Mouse (Mus musculus): ENCODE measurements around the gene Acp5. TPM values are rescaled to one million over a fixed set of nuclear protein-coding genes. Genes with fewer than 3 reads are reported as not detected.
A peak's percentile ranks its signal among the peaks of the same experiment; 100 is the strongest.

Gene Acp5
- polyA plus RNA-seq, 1 experiment from 2014 or later, result 17.8 TPM

DNA sequence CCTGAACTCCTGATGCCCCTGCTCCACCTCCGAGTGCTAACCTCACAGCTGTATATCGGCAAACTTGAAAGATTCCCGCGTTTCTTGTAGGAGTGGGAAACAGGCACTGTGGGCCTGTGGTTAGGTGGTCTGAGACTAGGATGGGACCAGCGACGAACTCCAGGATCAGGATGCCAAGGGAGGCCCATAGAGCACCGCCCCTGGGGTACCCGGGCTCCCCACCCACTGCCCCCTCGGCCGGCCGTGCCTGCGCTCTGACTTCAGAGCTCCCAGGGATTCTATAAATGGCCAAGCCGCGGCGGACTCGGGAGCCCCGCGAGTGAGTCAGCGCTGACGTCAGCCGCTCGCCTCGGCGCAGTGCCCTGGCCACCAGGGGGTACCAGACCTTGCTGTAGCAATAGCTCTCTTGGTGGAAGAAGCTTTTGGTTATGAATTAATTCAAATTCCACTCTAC is 39.6 kb downstream of the Acp5 start:
- DNase-seq (ENCODE audit: low spot score) (peak; percentile 88), ATAC-seq (replicated peaks; ENCODE audit: low FRiP score) (peak; percentile 70)
- 3% methylated on average over 24 of the region's 24 CpGs for WGBS
- Histone ChIP-seq H3K4me2 (ENCODE audit: low read depth, low read length, severe bottlenecking) (peak overlapping the region; percentile 83), H3K27me3 (ENCODE audit: control insufficient read depth, insufficient read depth, low read length) (peaks cover 18% of the 10 kb centered on the region), H3K9ac (ENCODE audit: low read length) (peak overlapping the region; percentile 71), H3K9me3 (ENCODE audit: control insufficient read depth, low read length) (no peaks in the 10 kb centered on the region), H3K27ac (ENCODE audit: low read depth, low read length) (no peak overlapping the region), H3K36me3 (ENCODE audit: control insufficient read depth, insufficient read depth, low read length) (no peaks in the 10 kb centered on the region), H3K4me3 (ENCODE audit: low read depth, low read length) (peak overlapping the region; percentile 25), H3K4me1 (replicated peaks; ENCODE audit: control insufficient read depth, insufficient read depth, low read length) (0 out of 2 replicates have a peak, but pooled peaks cover 2% of the 10 kb centered on the region)

DNA sequence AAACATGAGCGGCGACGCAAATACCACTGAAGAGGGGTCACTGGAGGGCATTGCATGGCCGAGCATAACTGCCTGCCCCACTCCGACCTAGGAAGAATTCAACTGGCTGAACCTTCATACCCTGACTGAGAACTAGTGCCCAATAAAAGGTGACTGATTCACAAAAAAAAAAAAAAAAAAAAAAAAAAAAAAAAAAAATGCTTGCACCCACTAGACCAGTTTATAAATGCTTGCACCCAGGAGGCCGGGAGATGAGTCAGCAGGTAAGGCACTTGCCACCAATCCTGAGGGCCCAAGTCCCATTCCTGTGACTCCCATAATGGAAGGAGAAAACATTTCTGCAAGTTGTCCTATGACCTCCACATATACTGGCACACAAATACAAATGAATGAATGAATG is 42.8 kb downstream of the Acp5 start:
- no peak overlapping the region for H3K4me3 ChIP-seq (ENCODE audit: low read depth, low read length)
- no peaks in the 10 kb centered on the region for H3K27me3 ChIP-seq (ENCODE audit: control insufficient read depth, insufficient read depth, low read length)
- ATAC-seq (replicated peaks; ENCODE audit: low FRiP score) (no peak), DNase-seq (ENCODE audit: low spot score) (no peak)
- H3K27ac ChIP-seq (ENCODE audit: low read depth, low read length), result no peak overlapping the region
- H3K4me2 ChIP-seq (ENCODE audit: low read depth, low read length, severe bottlenecking), result no peak overlapping the region
- 91% methylated on average over 6 of the region's 6 CpGs for WGBS
- no peaks in the 10 kb centered on the region for H3K36me3 ChIP-seq (ENCODE audit: control insufficient read depth, insufficient read depth, low read length)
- H3K4me1 ChIP-seq (replicated peaks; ENCODE audit: control insufficient read depth, insufficient read depth, low read length), result 0 out of 2 replicates have a peak, but pooled peaks cover 2% of the 10 kb centered on the region
- H3K9me3 ChIP-seq (ENCODE audit: control insufficient read depth, low read length), result no peaks in the 10 kb centered on the region
- H3K9ac ChIP-seq (ENCODE audit: low read length), result no peak overlapping the region

DNA sequence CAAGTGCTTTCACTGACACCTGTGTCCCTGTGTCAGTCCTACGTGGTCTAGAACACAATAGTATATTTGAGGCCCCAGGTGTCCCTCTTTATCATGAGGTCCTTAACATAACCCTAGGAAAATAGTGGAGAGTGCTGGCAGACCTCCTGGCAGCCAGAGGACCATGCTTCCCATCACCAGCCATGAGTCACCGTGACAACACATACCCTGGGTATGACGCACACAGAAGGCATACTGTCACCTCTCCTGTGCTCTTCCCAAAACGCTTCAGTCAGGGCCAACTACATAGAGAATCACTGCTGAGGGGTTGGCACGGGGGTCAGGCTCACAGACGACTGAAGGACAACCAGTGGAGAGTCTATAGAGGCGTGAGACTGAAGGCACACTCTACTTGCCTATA is 45.5 kb downstream of the Acp5 start:
- Histone ChIP-seq H3K27me3 (ENCODE audit: control insufficient read depth, insufficient read depth, low read length) (no peaks in the 10 kb centered on the region), H3K9ac (ENCODE audit: low read length) (no peak overlapping the region), H3K9me3 (ENCODE audit: control insufficient read depth, low read length) (no peaks in the 10 kb centered on the region), H3K36me3 (ENCODE audit: control insufficient read depth, insufficient read depth, low read length) (no peaks in the 10 kb centered on the region), H3K4me3 (ENCODE audit: low read depth, low read length) (no peak overlapping the region), H3K4me2 (ENCODE audit: low read depth, low read length, severe bottlenecking) (no peak overlapping the region), H3K27ac (ENCODE audit: low read depth, low read length) (no peak overlapping the region), H3K4me1 (replicated peaks; ENCODE audit: control insufficient read depth, insufficient read depth, low read length) (no peaks in the 10 kb centered on the region)
- WGBS, result 93% methylated on average over 7 of the region's 7 CpGs
- ATAC-seq (replicated peaks; ENCODE audit: low FRiP score) (no peak), DNase-seq (ENCODE audit: low spot score) (no peak)

DNA sequence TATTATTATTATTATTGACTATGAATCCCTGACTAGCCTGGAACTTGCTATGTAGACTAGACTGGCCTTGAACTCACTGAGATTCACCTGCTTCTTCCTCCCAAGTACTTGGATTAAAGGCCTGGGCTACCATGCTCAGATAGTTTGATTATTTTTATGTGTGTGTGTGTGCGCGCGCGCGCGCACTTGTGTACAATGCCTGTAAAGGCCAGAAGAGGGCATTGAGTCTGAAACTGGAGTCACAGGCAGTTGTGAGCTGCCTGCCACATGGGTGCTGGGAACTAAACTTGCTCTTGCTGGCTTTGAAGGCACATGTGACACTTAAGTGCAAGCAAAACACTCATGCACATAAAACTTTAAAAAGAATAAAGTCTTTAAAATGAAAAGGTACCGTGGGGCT is 46.2 kb downstream of the Acp5 start:
- no peak overlapping the region for H3K4me2 ChIP-seq (ENCODE audit: low read depth, low read length, severe bottlenecking)
- DNase-seq (ENCODE audit: low spot score) (no peak), ATAC-seq (replicated peaks; ENCODE audit: low FRiP score) (no peak)
- 97% methylated on average over 7 of the region's 7 CpGs for WGBS
- no peaks in the 10 kb centered on the region; the same call in 1 of the 2 replicates for H3K4me1 ChIP-seq (replicated peaks; ENCODE audit: control insufficient read depth, insufficient read depth, low read length)
- H3K9me3 ChIP-seq (ENCODE audit: control insufficient read depth, low read length), result no peaks in the 10 kb centered on the region
- no peak overlapping the region for H3K27ac ChIP-seq (ENCODE audit: low read depth, low read length)
- H3K4me3 ChIP-seq (ENCODE audit: low read depth, low read length), result no peak overlapping the region
- H3K36me3 ChIP-seq (ENCODE audit: control insufficient read depth, insufficient read depth, low read length), result no peaks in the 10 kb centered on the region
- H3K27me3 ChIP-seq (ENCODE audit: control insufficient read depth, insufficient read depth, low read length), result no peaks in the 10 kb centered on the region
- no peak overlapping the region for H3K9ac ChIP-seq (ENCODE audit: low read length)

DNA sequence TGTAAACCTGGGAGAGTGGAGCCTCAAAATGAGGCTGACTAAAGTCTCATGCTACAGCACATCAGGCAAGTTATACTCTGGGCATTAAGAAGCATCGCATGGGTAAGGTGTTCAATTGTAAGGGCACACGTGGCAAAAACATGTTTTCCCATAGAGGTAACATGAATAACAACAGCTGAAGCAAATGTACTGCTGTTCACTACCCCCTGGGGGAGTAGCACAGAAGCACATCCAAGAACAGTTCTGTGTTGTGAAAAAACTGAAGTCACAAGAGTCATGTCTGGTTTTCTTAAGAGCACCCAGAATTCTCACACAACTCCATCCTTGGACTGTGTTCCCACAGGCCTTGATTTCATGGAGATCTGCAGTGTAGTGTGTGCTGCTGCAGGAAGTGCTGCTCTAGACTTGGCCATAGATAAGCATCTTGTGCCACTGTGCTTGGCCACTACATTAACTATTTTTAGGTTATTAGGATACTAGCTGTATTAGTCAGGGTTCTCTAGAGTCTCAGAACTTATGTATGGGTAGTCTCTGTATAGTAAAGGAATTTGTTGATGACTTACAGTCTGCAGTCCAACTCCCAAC is 48.4 kb downstream of the Acp5 start:
- no peaks in the 10 kb centered on the region for H3K36me3 ChIP-seq (ENCODE audit: control insufficient read depth, insufficient read depth, low read length)
- H3K9ac ChIP-seq (ENCODE audit: low read length), result no peak overlapping the region
- H3K4me2 ChIP-seq (ENCODE audit: low read depth, low read length, severe bottlenecking), result no peak overlapping the region
- no peak overlapping the region for H3K4me3 ChIP-seq (ENCODE audit: low read depth, low read length)
- no peaks in the 10 kb centered on the region for H3K9me3 ChIP-seq (ENCODE audit: control insufficient read depth, low read length)
- H3K27me3 ChIP-seq (ENCODE audit: control insufficient read depth, insufficient read depth, low read length), result no peaks in the 10 kb centered on the region
- no peak for DNase-seq (ENCODE audit: low spot score)
- no peak for ATAC-seq (replicated peaks; ENCODE audit: low FRiP score)
- no peak overlapping the region for H3K27ac ChIP-seq (ENCODE audit: low read depth, low read length)
- WGBS, result 79% methylated on average over 2 of the region's 2 CpGs
- peaks cover 2% of the 10 kb centered on the region; the same call in 1 of the 2 replicates for H3K4me1 ChIP-seq (replicated peaks; ENCODE audit: control insufficient read depth, insufficient read depth, low read length)

DNA sequence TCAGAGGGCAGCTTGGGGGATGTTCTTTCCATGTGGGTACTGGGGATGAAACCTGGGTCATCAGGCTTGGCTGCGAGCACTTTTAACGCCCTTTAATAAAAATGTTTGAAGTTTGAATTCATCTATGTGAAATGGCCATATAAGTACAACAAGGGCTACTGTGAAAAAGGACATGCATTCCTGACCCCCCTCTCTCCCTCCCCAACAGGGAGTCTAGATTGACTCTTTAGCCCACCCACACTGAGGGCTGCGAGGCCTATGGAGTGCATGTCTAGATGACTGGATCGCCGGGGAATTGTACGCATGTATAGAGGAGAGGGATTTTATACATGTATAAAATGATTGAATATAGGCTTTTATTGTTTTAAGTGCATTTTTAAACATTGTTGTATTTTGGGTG is 49.5 kb downstream of the Acp5 start:
- Histone ChIP-seq H3K27ac (ENCODE audit: low read depth, low read length) (no peak overlapping the region), H3K9ac (ENCODE audit: low read length) (peak overlapping the region; percentile 74), H3K36me3 (ENCODE audit: control insufficient read depth, insufficient read depth, low read length) (no peaks in the 10 kb centered on the region), H3K4me1 (replicated peaks; ENCODE audit: control insufficient read depth, insufficient read depth, low read length) (peaks cover 2% of the 10 kb centered on the region; the same call in 1 of the 2 replicates), H3K9me3 (ENCODE audit: control insufficient read depth, low read length) (no peaks in the 10 kb centered on the region), H3K4me2 (ENCODE audit: low read depth, low read length, severe bottlenecking) (peak overlapping the region; percentile 73), H3K4me3 (ENCODE audit: low read depth, low read length) (peak overlapping the region; percentile 79), H3K27me3 (ENCODE audit: control insufficient read depth, insufficient read depth, low read length) (no peaks in the 10 kb centered on the region)
- DNase-seq (ENCODE audit: low spot score), result no peak
- no peak for ATAC-seq (replicated peaks; ENCODE audit: low FRiP score)
- WGBS, result 86% methylated on average over 6 of the region's 6 CpGs

DNA sequence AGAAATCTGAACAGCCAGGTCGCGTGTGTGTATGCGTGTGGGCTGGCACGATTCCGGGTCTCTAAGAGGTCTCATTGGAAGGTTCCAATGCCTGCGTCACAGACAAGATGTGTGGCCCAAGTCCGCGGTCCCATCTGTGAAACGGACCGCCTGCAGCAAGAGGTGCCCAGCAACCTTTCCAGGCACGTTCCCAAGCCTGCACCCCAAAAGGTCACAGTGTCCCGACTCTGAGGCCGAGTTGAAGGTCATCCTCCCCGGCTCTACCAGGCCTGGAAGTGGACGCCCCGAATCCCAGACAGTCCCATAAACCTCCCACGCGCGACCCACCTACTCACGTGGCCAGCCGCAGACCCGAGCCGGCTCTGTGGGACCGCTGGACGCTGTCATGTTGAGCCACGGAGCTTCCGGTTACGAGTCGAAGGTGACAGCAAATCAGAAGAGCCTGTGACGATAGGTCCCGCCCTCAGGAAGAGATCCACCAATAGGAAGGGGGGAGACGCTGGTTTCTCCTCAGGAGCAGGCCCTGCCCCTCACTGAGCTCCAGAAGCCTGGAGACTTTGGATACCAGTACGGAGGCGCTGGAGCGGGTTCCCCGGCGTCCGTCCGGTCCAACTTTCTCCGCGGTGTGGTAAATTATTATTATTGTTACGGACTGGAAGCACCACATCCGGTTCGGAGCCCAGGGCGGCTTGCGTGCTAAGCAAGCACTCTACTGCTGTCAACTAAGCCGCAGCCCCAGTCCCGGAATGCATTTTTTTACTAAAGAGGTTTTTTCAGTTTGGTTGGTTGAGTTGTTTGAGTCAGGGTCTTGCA is 50.3 kb downstream of the Acp5 start, which contains the start of gene Ecsit:
Gene Ecsit (minus strand): TSS at position 417 of the 813 bp plus-strand sequence.
- Histone ChIP-seq H3K9me3 (ENCODE audit: control insufficient read depth, low read length) (no peaks in the 10 kb centered on the region), H3K4me1 (replicated peaks; ENCODE audit: control insufficient read depth, insufficient read depth, low read length) (peaks cover 2% of the 10 kb centered on the region; the same call in 1 of the 2 replicates), H3K4me2 (ENCODE audit: low read depth, low read length, severe bottlenecking) (peak within 1 kb of the TSS; percentile 73), H3K36me3 (ENCODE audit: control insufficient read depth, insufficient read depth, low read length) (no peaks in the 10 kb centered on the region), H3K27ac (ENCODE audit: low read depth, low read length) (no peak within 1 kb of the TSS), H3K9ac (ENCODE audit: low read length) (peak within 1 kb of the TSS; percentile 74), H3K27me3 (ENCODE audit: control insufficient read depth, insufficient read depth, low read length) (no peaks in the 10 kb centered on the region), H3K4me3 (ENCODE audit: low read depth, low read length) (peak within 1 kb of the TSS; percentile 79)
- peak; percentile 98 for ATAC-seq (replicated peaks; ENCODE audit: low FRiP score)
- WGBS, result under 1% methylated on average over 48 of the region's 48 CpGs
- DNase-seq (ENCODE audit: low spot score), result peak; percentile 92

DNA sequence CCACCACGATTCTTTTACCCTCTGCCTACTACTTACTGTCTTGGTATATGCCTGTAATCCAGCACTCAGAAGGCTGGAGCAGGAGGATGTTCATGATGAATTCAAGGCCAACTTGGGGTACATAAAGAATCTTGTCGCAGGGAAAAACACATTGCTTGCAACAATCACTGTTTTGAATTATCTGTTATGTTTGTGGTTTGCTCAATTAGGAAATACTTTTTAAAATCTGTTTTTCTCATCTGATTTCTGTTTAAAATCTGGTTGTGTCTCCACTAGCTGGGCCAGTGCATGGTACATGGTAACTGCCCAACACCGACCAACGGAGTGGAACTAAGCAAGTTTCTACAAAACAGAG is 50.9 kb downstream of the Acp5 start:
- Histone ChIP-seq H3K36me3 (ENCODE audit: control insufficient read depth, insufficient read depth, low read length) (no peaks in the 10 kb centered on the region), H3K4me1 (replicated peaks; ENCODE audit: control insufficient read depth, insufficient read depth, low read length) (peaks cover 2% of the 10 kb centered on the region; the same call in 1 of the 2 replicates), H3K4me2 (ENCODE audit: low read depth, low read length, severe bottlenecking) (peak overlapping the region; percentile 69), H3K9me3 (ENCODE audit: control insufficient read depth, low read length) (no peaks in the 10 kb centered on the region), H3K4me3 (ENCODE audit: low read depth, low read length) (peak overlapping the region; percentile 79), H3K9ac (ENCODE audit: low read length) (peak overlapping the region; percentile 74), H3K27me3 (ENCODE audit: control insufficient read depth, insufficient read depth, low read length) (no peaks in the 10 kb centered on the region), H3K27ac (ENCODE audit: low read depth, low read length) (no peak overlapping the region)
- ATAC-seq (replicated peaks; ENCODE audit: low FRiP score) (no peak; the same call in 1 of the 2 replicates), DNase-seq (ENCODE audit: low spot score) (no peak)
- 34% methylated on average over 4 of the region's 4 CpGs for WGBS
